In the genomic region with DNA sequence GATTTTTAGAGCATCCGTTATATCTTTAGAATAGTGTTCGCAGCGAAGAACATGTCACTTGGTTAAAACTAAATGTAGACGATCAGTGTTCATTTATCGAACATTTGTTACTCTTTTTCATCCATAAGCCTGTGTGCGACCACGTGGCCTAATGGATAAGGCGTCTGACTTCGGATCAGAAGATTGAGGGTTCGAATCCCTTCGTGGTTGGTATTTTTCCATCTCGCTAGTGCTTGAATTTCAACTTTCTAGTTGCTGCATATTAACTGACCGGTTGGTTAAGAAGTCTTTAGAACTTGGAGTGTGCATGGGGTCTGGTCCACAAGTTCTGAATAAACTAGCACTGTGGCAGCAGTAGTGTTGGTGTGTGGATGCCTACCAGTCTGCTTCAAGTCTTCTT, we compare ENCODE assay signal across 8 mouse cellular contexts. TPM values are rescaled to one million over a fixed set of nuclear protein-coding genes. Genes with fewer than 3 reads are reported as not detected.
DNase-seq lines count a peak whose midpoint lies in the region; TF ChIP-seq lines count a peak whose summit lies in the region.

No protein-coding gene starts in this region.

- H3K4me1 ChIP-seq in cortical plate, adult 2 months (ENCODE audit: control insufficient read depth, insufficient read depth, low read length), result no peaks in the 10 kb centered on the region
- peaks cover 42% of the 10 kb centered on the region for H3K4me1 ChIP-seq in megakaryocyte, embryonic 14.5 days

- peak; percentile 83 to 98 for DNase-seq in adrenal gland, adult (ENCODE audit: inconsistent age in 2 of 2, low spot score in 1 of 2)
- DNase-seq in gastrocnemius, postnatal 10 days, result peak; percentile 60
- peak; percentile 84 for DNase-seq in induced T-regulatory cell, adult 2 months (ENCODE audit: low read depth)
- DNase-seq in left cerebral cortex, adult 8-10 months (ENCODE audit: low spot score in 2 of 2), result peak; percentile 59 to 93
- DNase-seq in right cerebral cortex, adult 2 months (ENCODE audit: low spot score in 2 of 2), result peak; percentile 94 to 98
- peak; percentile 74 for DNase-seq in urinary bladder, postnatal 25 days (ENCODE audit: low spot score)

- H3K4me3 ChIP-seq in cortical plate, adult 2 months (ENCODE audit: insufficient read depth, low read length), result peak overlapping the region; percentile 28
- H3K4me3 ChIP-seq in megakaryocyte, embryonic 14.5 days (replicated peaks), result peak overlapping the region; percentile 86

- H3K9me3 ChIP-seq in megakaryocyte, embryonic 14.5 days, result 0 out of 2 replicates have a peak, but pooled peaks cover 3% of the 10 kb centered on the region

- H3K36me3 ChIP-seq in megakaryocyte, embryonic 14.5 days (replicated peaks; ENCODE audit: low read length), result no peaks in the 10 kb centered on the region

- H3K27me3 ChIP-seq in megakaryocyte, embryonic 14.5 days (replicated peaks), result peaks cover 19% of the 10 kb centered on the region

- H3K27ac ChIP-seq in cortical plate, adult 2 months (ENCODE audit: insufficient read depth, low read length), result no peak overlapping the region

- TF ChIP-seq CTCF in cortical plate, adult 2 months (IDR thresholded peaks at IDR 0.05; ENCODE audit: extremely low read depth, insufficient read depth, low read length), result no peak

- TF ChIP-seq POLR2A in cortical plate, adult 2 months (IDR thresholded peaks at IDR 0.05; ENCODE audit: extremely low read depth, insufficient read depth, low read length), result no peak

RNA-seq across cellular contexts. Expression of a gene that starts 13.0 kb away (rescaled TPM):
- polyA plus RNA-seq in cortical plate, adult 2 months (2012; rRNA removed), result 0.10 TPM in 1 of 2 replicates, not detected in the other
- not detected for total RNA-seq in gastrocnemius, postnatal 10 days (2021)
- not detected for total RNA-seq in left cerebral cortex, adult 8-10 months (2022)
- not detected in 2 replicates for polyA plus RNA-seq in megakaryocyte, embryonic 14.5 days (2012; ENCODE audit: insufficient read depth, low replicate concordance)

RNA-seq across cellular contexts. Expression of a gene that starts 32.4 kb away (rescaled TPM):
- polyA plus RNA-seq in cortical plate, adult 2 months (2012; rRNA removed), result 1.6 TPM in 1 of 2 replicates, not detected in the other
- total RNA-seq in gastrocnemius, postnatal 10 days (2021), result not detected
- 1 to 10 TPM in 1 of 4 experiments, under 1 TPM in 3; 0.28 to 1.4 (median 0.59) TPM for total RNA-seq in left cerebral cortex, adult 8-10 months (2022)
- not detected in 2 replicates for polyA plus RNA-seq in megakaryocyte, embryonic 14.5 days (2012; ENCODE audit: insufficient read depth, low replicate concordance)
